In the genomic region with DNA sequence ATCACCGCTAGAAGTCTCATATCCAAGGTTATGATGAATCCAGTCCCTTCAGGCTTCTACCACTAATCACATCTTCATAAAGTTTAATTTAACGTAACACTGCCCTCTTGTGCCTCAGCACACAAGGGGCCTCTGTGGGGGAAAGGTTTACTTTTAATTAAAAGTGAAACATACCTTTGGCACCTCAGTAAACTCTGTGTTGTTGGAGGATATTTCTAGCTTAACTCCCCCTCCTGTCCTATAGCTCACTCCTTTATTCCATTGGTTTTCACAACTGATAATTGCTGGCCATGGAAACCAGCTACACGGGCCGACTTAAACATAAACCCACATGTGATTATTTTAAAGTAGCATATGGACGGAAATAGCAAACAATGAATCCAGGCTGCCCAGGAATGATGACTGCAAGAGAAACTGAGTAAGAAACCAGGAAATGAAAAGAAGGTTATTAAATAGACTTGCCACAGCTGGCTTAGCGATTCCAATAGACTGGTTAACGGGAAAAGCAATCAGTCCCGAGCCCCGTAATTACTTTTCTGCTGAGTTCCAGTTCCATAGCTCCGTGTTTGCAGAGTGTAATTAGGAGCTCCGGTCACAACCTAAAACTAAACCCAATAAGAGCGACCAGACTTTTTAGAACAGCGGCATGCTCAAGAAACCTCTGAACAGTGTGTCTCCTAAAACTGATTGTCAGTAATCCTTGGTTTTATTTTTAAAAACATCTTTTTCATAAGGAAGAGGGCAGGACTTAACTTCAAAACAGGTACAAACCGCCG, we compare ENCODE assay signal across 8 mouse cellular contexts.
DNase-seq lines count a peak whose midpoint lies in the region; ATAC-seq and TF ChIP-seq lines count a peak whose summit lies in the region.

No protein-coding gene starts in this region.

- H3K9ac ChIP-seq in heart, postnatal 0 days (replicated peaks; ENCODE audit: low read depth, low read length): no peak overlapping the region
- no peak overlapping the region for H3K9ac ChIP-seq in lung, embryonic 14.5 days

- 0 out of 2 replicates have a peak, but pooled peaks have one; percentile 41 for ATAC-seq in heart, postnatal 0 days (ENCODE audit: insufficient read depth, low read depth)
- no peak for ATAC-seq in lung, embryonic 14.5 days (ENCODE audit: insufficient read depth)

- no peaks in the 10 kb centered on the region for H3K4me1 ChIP-seq in cortical plate, adult 2 months (ENCODE audit: control insufficient read depth, insufficient read depth, low read length)
- no peaks in the 10 kb centered on the region for H3K4me1 ChIP-seq in heart, postnatal 0 days (ENCODE audit: control insufficient read depth, insufficient read depth)
- no peaks in the 10 kb centered on the region for H3K4me1 ChIP-seq in lung, embryonic 14.5 days (ENCODE audit: insufficient read depth)

- H3K4me2 ChIP-seq in heart, postnatal 0 days (ENCODE audit: low read depth, low read length): peak overlapping the region; percentile 6; the same call in 1 of the 2 replicates
- H3K4me2 ChIP-seq in lung, embryonic 14.5 days: peak overlapping the region; percentile 36

- H3K27me3 ChIP-seq in heart, postnatal 0 days (ENCODE audit: control insufficient read depth, insufficient read depth, low read length): no peaks in the 10 kb centered on the region
- no peaks in the 10 kb centered on the region for H3K27me3 ChIP-seq in lung, embryonic 14.5 days (ENCODE audit: insufficient read depth, low read length)

- H3K9me3 ChIP-seq in heart, postnatal 0 days (replicated peaks; ENCODE audit: control insufficient read depth, low read length): no peaks in the 10 kb centered on the region
- H3K9me3 ChIP-seq in lung, embryonic 14.5 days (ENCODE audit: low read depth, low read length): no peaks in the 10 kb centered on the region

- WGBS in heart, postnatal 0 days: 58% methylated on average over 15 of the region's 15 CpGs
- WGBS in lung, embryonic 14.5 days: 42% methylated on average over 15 of the region's 15 CpGs

- no peaks in the 10 kb centered on the region for H3K36me3 ChIP-seq in heart, postnatal 0 days (replicated peaks; ENCODE audit: control insufficient read depth, insufficient read depth, low read length)
- H3K36me3 ChIP-seq in lung, embryonic 14.5 days (ENCODE audit: insufficient read depth): no peaks in the 10 kb centered on the region

- no peak for TF ChIP-seq POLR2A in cortical plate, adult 2 months (IDR thresholded peaks at IDR 0.05; ENCODE audit: extremely low read depth, insufficient read depth, low read length)

- H3K27ac ChIP-seq in cortical plate, adult 2 months (ENCODE audit: insufficient read depth, low read length): no peak overlapping the region
- no peak overlapping the region for H3K27ac ChIP-seq in heart, postnatal 0 days (ENCODE audit: low read depth)
- H3K27ac ChIP-seq in lung, embryonic 14.5 days (ENCODE audit: low read depth): no peak overlapping the region

- TF ChIP-seq CTCF in cortical plate, adult 2 months (IDR thresholded peaks at IDR 0.05; ENCODE audit: extremely low read depth, insufficient read depth, low read length): peak; percentile 49
- TF ChIP-seq CTCF in heart, postnatal 0 days (IDR thresholded peaks at IDR 0.05; ENCODE audit: low read depth): peak; percentile 63
- TF ChIP-seq CTCF in lung, embryonic 14.5 days (IDR thresholded peaks at IDR 0.05; ENCODE audit: low read depth): peak; percentile 64

- no peak for TF ChIP-seq EP300 in heart, postnatal 0 days (IDR thresholded peaks at IDR 0.05; ENCODE audit: low read depth)

- no peak overlapping the region for H3K4me3 ChIP-seq in cortical plate, adult 2 months (ENCODE audit: insufficient read depth, low read length)
- no peak overlapping the region for H3K4me3 ChIP-seq in heart, postnatal 0 days (ENCODE audit: low read depth, low read length)
- H3K4me3 ChIP-seq in lung, embryonic 14.5 days (ENCODE audit: low read depth, low read length): no peak overlapping the region

- DNase-seq in kidney, adult 18-20 months: peak; percentile 11
- no peak for DNase-seq in kidney, adult 11 months
- peak; percentile 70 for DNase-seq in heart, postnatal 0 days (ENCODE audit: low spot score)
- peak; percentile 75 for DNase-seq in lung, embryonic 14.5 days
- no peak for DNase-seq in cerebellum, adult 8-10 months
- no peak for DNase-seq in thymus, postnatal 4 days
- DNase-seq in thymus, postnatal 0 days (ENCODE audit: low spot score): no peak

Comparison
In these comparisons a context has a peak if more than half of its experiments do, and no peak if none do; other contexts are left out.
1. DNase-seq: peak in kidney, adult 18-20 months (single experiment), heart, postnatal 0 days (single experiment) and lung, embryonic 14.5 days (single experiment); none in kidney, adult 11 months (single experiment), cerebellum, adult 8-10 months (single experiment), thymus, postnatal 4 days (single experiment) and thymus, postnatal 0 days (single experiment).
2. Peak in every context shown above with its lines, with median percentiles within 50 percentile points of each other: CTCF ChIP-seq.